Mouse (Mus musculus): ENCODE results near the gene H2-T3. TPM values are rescaled to one million over a fixed set of nuclear protein-coding genes. Genes with fewer than 3 reads are reported as not detected.
"Not testable (repeated sequence)": the region's sequence is repeated elsewhere in the genome, so short reads cannot be mapped to it uniquely, and the experiment has no call there.

Gene H2-T3
- 1.3 and 1.4 TPM in 2 replicates for polyA plus RNA-seq (2014; fragmentation: Nextera tagmentation; extraction: Ambion mirVana)

DNA sequence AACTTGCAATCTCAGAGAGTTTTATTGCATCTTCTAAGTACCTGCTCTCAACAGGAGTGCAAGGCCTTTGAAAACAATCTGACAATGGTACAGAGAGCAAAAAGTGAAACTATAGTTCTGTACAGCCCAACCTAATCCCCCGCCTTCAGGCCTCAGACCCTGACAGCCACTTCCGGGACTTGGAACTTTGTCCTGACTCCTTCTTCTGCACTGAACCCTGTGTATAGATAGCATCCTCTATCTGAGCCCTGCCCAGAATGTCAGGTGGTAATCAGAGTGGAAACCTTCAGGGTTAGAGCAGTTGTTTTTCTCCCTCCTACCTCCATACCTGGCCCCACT is at the start of gene H2-T3:
H2-T3 (minus strand) TSS at position 119 of the 339 bp plus-strand sequence.
- WGBS = 56% methylated on average over 2 of the region's 2 CpGs
- Histone ChIP-seq H3K27me3 (ENCODE audit: insufficient read depth, low read length) (peaks cover 12% of the 10 kb centered on the region), H3K27ac (ENCODE audit: low read depth) (no peak within 1 kb of the TSS), H3K4me1 (ENCODE audit: insufficient read depth) (no peaks in the 10 kb centered on the region), H3K9ac (no peak within 1 kb of the TSS), H3K9me3 (ENCODE audit: low read depth, low read length) (no peaks in the 10 kb centered on the region), H3K4me3 (ENCODE audit: low read depth, low read length) (no peak within 1 kb of the TSS), H3K4me2 (no peak within 1 kb of the TSS), H3K36me3 (ENCODE audit: insufficient read depth) (no peaks in the 10 kb centered on the region)
- no peak for TF ChIP-seq CTCF (IDR thresholded peaks at IDR 0.05; ENCODE audit: low read depth)
- DNase-seq (no peak), ATAC-seq (ENCODE audit: insufficient read depth) (no peak)

DNA sequence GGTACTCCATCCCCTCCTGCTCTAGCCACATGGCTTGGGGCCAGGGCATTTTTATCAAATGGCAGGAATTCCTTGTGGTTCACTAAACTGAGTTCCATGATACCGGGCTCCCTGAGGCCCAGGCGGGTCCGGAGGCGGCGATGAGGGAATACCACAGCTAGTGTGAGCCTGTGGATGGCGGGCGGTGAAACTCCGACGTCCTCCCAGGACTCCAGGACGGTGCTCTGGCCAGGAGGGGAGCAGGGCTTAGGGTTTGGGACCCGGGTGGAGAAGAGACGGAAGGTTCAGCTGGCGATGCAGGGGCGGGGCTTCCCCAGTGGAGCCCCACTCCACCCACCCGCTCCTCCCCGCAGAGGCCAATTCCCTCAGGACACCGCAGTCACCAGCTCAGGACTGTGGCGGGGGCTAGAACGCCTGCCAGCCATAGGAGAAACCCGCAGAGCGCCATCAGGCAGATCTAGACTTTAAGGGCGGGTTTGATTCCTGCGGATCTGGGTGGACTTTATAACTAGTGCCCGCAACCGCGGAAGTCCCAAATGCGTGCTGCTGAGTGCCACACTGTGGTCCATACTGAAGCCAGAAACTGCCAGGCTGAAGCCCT is 47.3 kb upstream of the H2-T3 start:
- no peaks in the 10 kb centered on the region for H3K36me3 ChIP-seq (ENCODE audit: insufficient read depth)
- ATAC-seq (ENCODE audit: insufficient read depth) (peak; percentile 67), DNase-seq (peak; percentile 46)
- no peak for TF ChIP-seq CTCF (IDR thresholded peaks at IDR 0.05; ENCODE audit: low read depth)
- peak overlapping the region; percentile 74 for H3K4me2 ChIP-seq
- peaks cover 22% of the 10 kb centered on the region for H3K27me3 ChIP-seq (ENCODE audit: insufficient read depth, low read length)
- no peaks in the 10 kb centered on the region for H3K9me3 ChIP-seq (ENCODE audit: low read depth, low read length)
- 2% methylated on average over 27 of the region's 27 CpGs for WGBS
- peak overlapping the region; percentile 50 for H3K9ac ChIP-seq
- H3K4me3 ChIP-seq (ENCODE audit: low read depth, low read length) = peak overlapping the region; percentile 42
- no peak overlapping the region for H3K27ac ChIP-seq (ENCODE audit: low read depth)
- no peaks in the 10 kb centered on the region for H3K4me1 ChIP-seq (ENCODE audit: insufficient read depth)

DNA sequence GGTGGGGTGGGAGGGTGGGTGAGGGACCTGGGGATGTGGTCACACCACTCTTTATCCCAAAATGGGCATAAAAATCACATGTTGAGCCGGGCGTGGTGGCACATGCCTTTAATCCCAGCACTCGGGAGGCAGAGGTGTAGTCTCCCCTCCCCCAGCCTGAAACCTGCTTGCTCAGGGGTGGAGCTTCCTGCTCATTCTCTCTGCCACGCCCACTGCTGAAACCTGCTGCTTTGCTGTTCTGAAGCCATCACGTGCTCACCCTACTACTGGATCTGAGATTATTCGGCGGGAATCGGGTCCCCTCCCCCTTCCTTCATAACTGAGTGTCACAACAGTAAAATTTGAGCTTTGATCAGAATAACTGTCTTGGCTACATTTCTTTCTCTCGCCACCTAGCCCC is 45.2 kb upstream of the H2-T3 start:
- not testable (repeated sequence) for H3K9me3 ChIP-seq (ENCODE audit: low read depth, low read length); DNase-seq; H3K27ac ChIP-seq (ENCODE audit: low read depth); H3K4me3 ChIP-seq (ENCODE audit: low read depth, low read length); H3K4me1 ChIP-seq (ENCODE audit: insufficient read depth); H3K9ac ChIP-seq; H3K36me3 ChIP-seq (ENCODE audit: insufficient read depth); ATAC-seq (ENCODE audit: insufficient read depth); H3K4me2 ChIP-seq
- peaks cover 25% of the 10 kb centered on the region for H3K27me3 ChIP-seq (ENCODE audit: insufficient read depth, low read length)
- 9% methylated on average over 8 of the region's 9 CpGs for WGBS

DNA sequence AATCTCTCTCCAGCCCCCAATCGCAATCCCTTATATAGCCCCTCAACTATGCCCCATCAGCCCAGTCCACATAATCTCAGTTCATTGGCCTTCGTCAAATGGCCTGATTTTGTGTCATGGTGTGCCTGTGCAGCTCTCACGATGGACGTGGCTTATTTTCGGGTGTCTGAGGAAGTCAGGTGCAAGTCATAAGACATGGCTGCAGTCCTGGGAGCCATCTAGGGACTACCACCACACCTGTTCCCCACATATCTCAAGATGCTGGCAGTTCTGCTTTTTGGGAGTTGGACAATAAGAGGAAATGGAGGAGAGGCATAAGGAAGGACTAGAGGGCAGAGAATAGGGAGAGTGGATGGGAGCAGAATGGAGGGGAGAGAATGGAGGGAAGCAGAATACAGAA is 43.5 kb upstream of the H2-T3 start:
- Histone ChIP-seq H3K36me3 (ENCODE audit: insufficient read depth) (no peaks in the 10 kb centered on the region), H3K4me3 (ENCODE audit: low read depth, low read length) (no peak overlapping the region), H3K27ac (ENCODE audit: low read depth) (no peak overlapping the region), H3K9me3 (ENCODE audit: low read depth, low read length) (no peaks in the 10 kb centered on the region), H3K4me1 (ENCODE audit: insufficient read depth) (no peaks in the 10 kb centered on the region), H3K27me3 (ENCODE audit: insufficient read depth, low read length) (peaks cover 33% of the 10 kb centered on the region), H3K9ac (no peak overlapping the region), H3K4me2 (no peak overlapping the region)
- TF ChIP-seq CTCF (IDR thresholded peaks at IDR 0.05; ENCODE audit: low read depth) = no peak
- DNase-seq = no peak
- ATAC-seq (ENCODE audit: insufficient read depth) = no peak
- 62% methylated on average over 5 of the region's 5 CpGs for WGBS

GRCm38 (mm10) chr17:36231318-36231717 is 41.2 kb upstream of the H2-T3 start:
- no peak for ATAC-seq (ENCODE audit: insufficient read depth)
- Histone ChIP-seq H3K9ac (no peak overlapping the region), H3K36me3 (ENCODE audit: insufficient read depth) (no peaks in the 10 kb centered on the region), H3K9me3 (ENCODE audit: low read depth, low read length) (no peaks in the 10 kb centered on the region), H3K27me3 (ENCODE audit: insufficient read depth, low read length) (peaks cover 26% of the 10 kb centered on the region; the same call in 1 of the 2 replicates), H3K27ac (ENCODE audit: low read depth) (no peak overlapping the region), H3K4me3 (ENCODE audit: low read depth, low read length) (no peak overlapping the region), H3K4me2 (no peak overlapping the region), H3K4me1 (ENCODE audit: insufficient read depth) (no peaks in the 10 kb centered on the region)
- DNase-seq = peak; percentile 97
- TF ChIP-seq CTCF (IDR thresholded peaks at IDR 0.05; ENCODE audit: low read depth) = peak; percentile 74
- WGBS = 7% methylated on average over 36 of the region's 36 CpGs

GRCm38 (mm10) chr17:36229046-36229445 is 39.0 kb upstream of the H2-T3 start:
- Histone ChIP-seq H3K27me3 (ENCODE audit: insufficient read depth, low read length) (peaks cover 37% of the 10 kb centered on the region), H3K9me3 (ENCODE audit: low read depth, low read length) (no peaks in the 10 kb centered on the region), H3K4me3 (ENCODE audit: low read depth, low read length) (no peak overlapping the region), H3K9ac (no peak overlapping the region), H3K36me3 (ENCODE audit: insufficient read depth) (no peaks in the 10 kb centered on the region), H3K4me2 (no peak overlapping the region), H3K4me1 (ENCODE audit: insufficient read depth) (no peaks in the 10 kb centered on the region), H3K27ac (ENCODE audit: low read depth) (no peak overlapping the region)
- no peak for TF ChIP-seq CTCF (IDR thresholded peaks at IDR 0.05; ENCODE audit: low read depth)
- DNase-seq = no peak
- no peak for ATAC-seq (ENCODE audit: insufficient read depth)
- 5% methylated on average over 5 of the region's 5 CpGs for WGBS

DNA sequence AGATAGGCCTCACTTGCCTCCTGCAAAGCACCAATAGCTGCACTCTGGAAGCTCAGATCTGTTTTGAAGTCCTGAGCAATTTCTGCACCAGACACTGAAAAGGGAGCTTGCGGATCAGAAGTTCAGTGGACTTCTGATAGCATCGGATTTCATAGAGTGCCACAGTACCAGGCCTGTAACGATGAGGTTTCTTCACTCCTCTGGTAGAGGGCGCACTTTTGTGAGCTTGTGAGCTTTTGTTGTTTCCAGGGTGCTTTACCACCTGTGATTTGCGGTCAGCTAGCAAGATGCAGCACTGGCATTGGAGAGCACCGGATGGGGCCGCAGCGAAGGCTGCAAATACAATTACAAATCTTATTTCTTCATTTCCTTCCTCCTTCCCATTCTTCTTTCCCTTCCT is 36.8 kb upstream of the H2-T3 start:
- no peaks in the 10 kb centered on the region for H3K9me3 ChIP-seq (ENCODE audit: low read depth, low read length)
- H3K36me3 ChIP-seq (ENCODE audit: insufficient read depth) = no peaks in the 10 kb centered on the region
- no peak overlapping the region for H3K4me2 ChIP-seq
- peaks cover 42% of the 10 kb centered on the region for H3K27me3 ChIP-seq (ENCODE audit: insufficient read depth, low read length)
- no peak overlapping the region for H3K27ac ChIP-seq (ENCODE audit: low read depth)
- no peak overlapping the region for H3K4me3 ChIP-seq (ENCODE audit: low read depth, low read length)
- H3K4me1 ChIP-seq (ENCODE audit: insufficient read depth) = no peaks in the 10 kb centered on the region
- WGBS = 12% methylated on average over 8 of the region's 8 CpGs
- DNase-seq = peak; percentile 48
- ATAC-seq (ENCODE audit: insufficient read depth) = no peak
- TF ChIP-seq CTCF (IDR thresholded peaks at IDR 0.05; ENCODE audit: low read depth) = peak; percentile 51
- no peak overlapping the region for H3K9ac ChIP-seq
